Mouse (Mus musculus): ENCODE measurements around the gene Neu1. TPM values are rescaled to one million over a fixed set of nuclear protein-coding genes. Genes with fewer than 3 reads are reported as not detected.
A peak's percentile ranks its signal among the peaks of the same experiment; 100 is the strongest.

The Neu1 gene
- total and polyA plus RNA-seq, 3 experiments: 31.2 to 32.0 (median 31.9) TPM

DNA sequence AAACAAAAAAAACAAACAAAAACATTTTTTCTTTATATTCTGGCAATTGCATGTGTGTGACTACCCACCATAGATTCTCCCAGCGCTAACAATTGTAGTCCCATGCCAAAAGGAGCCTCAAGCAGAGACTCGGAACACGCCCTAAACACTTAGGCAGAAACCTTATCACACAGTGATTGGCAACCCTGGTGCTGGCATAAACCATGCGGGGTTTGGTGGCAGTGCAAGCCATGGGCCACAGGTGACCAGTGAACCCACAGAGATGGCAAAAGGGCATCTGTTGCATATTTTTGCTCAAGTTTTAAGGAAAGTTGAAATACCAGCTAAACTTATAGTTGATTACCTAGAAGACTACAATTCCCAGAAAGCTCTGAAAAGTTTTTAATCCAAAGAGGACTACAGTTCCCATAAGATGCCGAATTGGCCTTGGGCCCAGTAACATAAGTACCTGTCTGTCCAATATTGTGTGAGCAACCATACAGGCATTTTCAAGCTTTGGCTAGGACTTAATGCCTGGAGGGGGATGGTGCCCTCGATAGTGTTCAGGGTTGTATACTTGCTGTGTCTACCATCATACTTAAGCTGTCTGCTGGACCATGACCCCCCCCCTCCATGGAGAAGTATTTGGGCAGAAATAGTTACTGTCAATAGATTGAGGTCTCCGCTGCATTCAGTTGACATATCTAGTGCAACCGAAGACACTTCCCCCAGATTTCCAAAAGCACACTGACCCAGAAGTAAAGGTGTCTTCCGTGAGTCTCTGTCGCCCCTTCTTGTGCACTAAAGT is 33.5 kb upstream of the Neu1 start:
- H3K27ac ChIP-seq (ENCODE audit: insufficient read depth, low read depth): peak overlapping the region; percentile 47
- H3K27me3 ChIP-seq (replicated peaks): no peaks in the 10 kb centered on the region
- peak overlapping the region; percentile 61 for H3K9ac ChIP-seq (ENCODE audit: insufficient read depth, low read depth)
- H3K4me3 ChIP-seq (replicated peaks in 1 of 3; ENCODE audit: low read depth in 2 of 3, low read length in 2 of 3, poor library complexity in 1 of 3): peak overlapping the region; percentile 75 to 93 (median 92)
- no peak for DNase-seq (ENCODE audit: extremely low read depth)
- H3K4me1 ChIP-seq (ENCODE audit: control insufficient read depth in 1 of 2, insufficient read depth in 2 of 2): peaks cover 7 to 32% of the 10 kb centered on the region in 2 experiments
- TF ChIP-seq EP300 (IDR thresholded peaks at IDR 0.05; ENCODE audit: low read length) (no peak), POLR2AphosphoS2 (IDR thresholded peaks at IDR 0.05; ENCODE audit: low read depth, low read length) (peak; percentile 53; the same call in 1 of the 2 replicates), ZNF384 (IDR thresholded peaks at IDR 0.05; ENCODE audit: low read depth, low read length) (no peak), NRF1 (IDR thresholded peaks at IDR 0.05; ENCODE audit: low read depth, low read length) (no peak), MYC (IDR thresholded peaks at IDR 0.05; ENCODE audit: low read depth, low read length) (0 out of 2 replicates have a peak, but pooled peaks have one; percentile 39), CHD2 (IDR thresholded peaks at IDR 0.05; ENCODE audit: low read length) (no peak), KAT2A (IDR thresholded peaks at IDR 0.05; ENCODE audit: insufficient replicate concordance, low read length) (no peak), BHLHE40 (IDR thresholded peaks at IDR 0.05; ENCODE audit: low read depth, low read length) (no peak), USF2 (conservative IDR thresholded peaks at IDR 0.05; ENCODE audit: low read depth, low read length) (no peak), RAD21 (IDR thresholded peaks at IDR 0.05; ENCODE audit: low read depth, low read length) (no peak), MAX (IDR thresholded peaks at IDR 0.05; ENCODE audit: low read length) (0 out of 2 replicates have a peak, but pooled peaks have one; percentile 17), CTCF (conservative IDR thresholded peaks at IDR 0.05 in 1 of 2, IDR thresholded peaks at IDR 0.05 in 1 of 2; ENCODE audit: low read depth in 2 of 2, low read length in 2 of 2) (no peak), SIN3A (IDR thresholded peaks at IDR 0.05; ENCODE audit: low read length) (peak; percentile 25), HCFC1 (IDR thresholded peaks at IDR 0.05; ENCODE audit: low read depth, low read length) (no peak; the same call in 1 of the 2 replicates)
- H3K4me2 ChIP-seq (ENCODE audit: insufficient read depth, low read depth, poor library complexity, severe bottlenecking): peak overlapping the region; percentile 84
- H3K36me3 ChIP-seq (replicated peaks in 1 of 2; ENCODE audit: control insufficient read depth in 1 of 2, insufficient read depth in 1 of 2, low read length in 1 of 2): peaks cover 8 to 29% of the 10 kb centered on the region in 2 experiments
- H3K79me2 ChIP-seq (replicated peaks; ENCODE audit: control insufficient read depth, extremely low read depth, insufficient read depth, poor library complexity, severe bottlenecking): peaks cover 17% of the 10 kb centered on the region
- dilution Hi-C loops (cut with MboI; ENCODE audit: extremely low pct_ligation_motif_present, extremely low pct_unique_long_range_greater_than_20kb, low sequenced_read_pairs): no loop called here
- H3K9me3 ChIP-seq (replicated peaks; ENCODE audit: low read length): peaks cover 5% of the 10 kb centered on the region
- in situ Hi-C loops (cut with MboI; ENCODE audit: low pct_ligation_motif_present, low pct_unique_long_range_greater_than_20kb, low sequenced_read_pairs): no loop called here

DNA sequence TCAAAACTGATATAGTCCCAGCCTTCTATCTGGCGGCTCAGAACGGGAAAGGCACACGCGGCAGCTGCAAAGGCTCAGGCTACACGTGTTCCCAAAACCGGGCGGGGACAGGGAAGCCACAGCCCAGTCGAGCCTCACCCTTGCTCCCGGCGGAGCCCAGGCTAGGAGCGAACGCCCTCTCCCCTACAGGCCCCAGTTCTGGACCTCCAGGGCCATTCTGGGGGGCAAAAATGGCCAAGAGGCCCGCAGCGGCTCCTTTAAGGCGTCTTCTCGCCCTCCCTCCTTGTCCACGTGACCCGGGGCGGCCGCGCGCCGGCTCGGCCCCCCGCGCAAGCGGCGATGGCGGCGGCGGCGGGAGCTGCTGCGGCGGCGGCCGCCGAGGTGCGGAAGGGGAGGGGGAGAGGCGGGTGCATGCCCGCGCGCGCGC is 32.9 kb upstream of the Neu1 start, which contains the start of the genes C2 and Ehmt2:
TSS of gene C2 (minus strand) at position 106 of the 427 bp plus-strand sequence.
TSS of gene Ehmt2 (plus strand) at position 310 of the 427 bp plus-strand sequence.
- peak; percentile 65 for DNase-seq (ENCODE audit: extremely low read depth)
- Histone ChIP-seq H3K4me1 (ENCODE audit: control insufficient read depth in 1 of 2, insufficient read depth in 2 of 2) (peaks cover 7 to 32% of the 10 kb centered on the region in 2 experiments), H3K4me3 (replicated peaks in 1 of 3; ENCODE audit: low read depth in 2 of 3, low read length in 2 of 3, poor library complexity in 1 of 3) (peak within 1 kb of the TSS; percentile 91 to 93 (median 92)), H3K9me3 (replicated peaks; ENCODE audit: low read length) (peaks cover 5% of the 10 kb centered on the region), H3K27me3 (replicated peaks) (no peaks in the 10 kb centered on the region), H3K4me2 (ENCODE audit: insufficient read depth, low read depth, poor library complexity, severe bottlenecking) (peak within 1 kb of the TSS; percentile 84), H3K79me2 (replicated peaks; ENCODE audit: control insufficient read depth, extremely low read depth, insufficient read depth, poor library complexity, severe bottlenecking) (peaks cover 17% of the 10 kb centered on the region), H3K27ac (ENCODE audit: insufficient read depth, low read depth) (peak within 1 kb of the TSS; percentile 89), H3K36me3 (replicated peaks in 1 of 2; ENCODE audit: control insufficient read depth in 1 of 2, insufficient read depth in 1 of 2, low read length in 1 of 2) (peaks cover 12 to 35% of the 10 kb centered on the region in 2 experiments), H3K9ac (ENCODE audit: insufficient read depth, low read depth) (peak within 1 kb of the TSS; percentile 94)
- in situ Hi-C loops (cut with MboI; ENCODE audit: low pct_ligation_motif_present, low pct_unique_long_range_greater_than_20kb, low sequenced_read_pairs) (no loop called here), dilution Hi-C loops (cut with MboI; ENCODE audit: extremely low pct_ligation_motif_present, extremely low pct_unique_long_range_greater_than_20kb, low sequenced_read_pairs) (no loop called here)
- TF ChIP-seq ZC3H11A (IDR thresholded peaks at IDR 0.05; ENCODE audit: low read depth, low read length): no peak
- peak; percentile 55; the same call in 1 of the 2 replicates for TF ChIP-seq MEF2A (IDR thresholded peaks at IDR 0.05; ENCODE audit: borderline replicate concordance, low read depth, low read length)
- peak; percentile 62 for TF ChIP-seq USF2 (conservative IDR thresholded peaks at IDR 0.05; ENCODE audit: low read depth, low read length)
- peak; percentile 98 for TF ChIP-seq MYC (IDR thresholded peaks at IDR 0.05; ENCODE audit: low read depth, low read length)
- TF ChIP-seq USF1 (IDR thresholded peaks at IDR 0.05; ENCODE audit: low read depth, low read length): peak; percentile 88
- TF ChIP-seq MAFK (IDR thresholded peaks at IDR 0.05; ENCODE audit: insufficient replicate concordance, low read length): no peak
- TF ChIP-seq POLR2AphosphoS2 (IDR thresholded peaks at IDR 0.05; ENCODE audit: low read depth, low read length): no peak
- TF ChIP-seq SIN3A (IDR thresholded peaks at IDR 0.05; ENCODE audit: low read length): peak; percentile 73; the same call in 1 of the 2 replicates
- peak; percentile 71 for TF ChIP-seq NRF1 (IDR thresholded peaks at IDR 0.05; ENCODE audit: low read depth, low read length)
- TF ChIP-seq HCFC1 (IDR thresholded peaks at IDR 0.05; ENCODE audit: low read depth, low read length): peak; percentile 46
- TF ChIP-seq IRF4 (IDR thresholded peaks at IDR 0.05; ENCODE audit: low read depth, low read length): peak; percentile 27; the same call in 1 of the 2 replicates
- peak; percentile 81 for TF ChIP-seq BHLHE40 (IDR thresholded peaks at IDR 0.05; ENCODE audit: low read depth, low read length)
- peak; percentile 95 for TF ChIP-seq MAX (IDR thresholded peaks at IDR 0.05; ENCODE audit: low read length)
- no peak for TF ChIP-seq ZNF384 (IDR thresholded peaks at IDR 0.05; ENCODE audit: low read depth, low read length)
- TF ChIP-seq MXI1 (IDR thresholded peaks at IDR 0.05; ENCODE audit: low read depth, low read length): peak; percentile 99
- peak; percentile 56 for TF ChIP-seq TCF12 (IDR thresholded peaks at IDR 0.05; ENCODE audit: low read depth, low read length)
- TF ChIP-seq POLR2A (IDR thresholded peaks at IDR 0.05; ENCODE audit: low read depth, low read length): peak; percentile 90
- TF ChIP-seq TBP (conservative IDR thresholded peaks at IDR 0.05; ENCODE audit: low read depth, low read length): 0 out of 2 replicates have a peak, but pooled peaks have one; percentile 68
- TF ChIP-seq ELF1 (IDR thresholded peaks at IDR 0.05; ENCODE audit: low read depth, low read length): peak; percentile 42
- TF ChIP-seq MAZ (IDR thresholded peaks at IDR 0.05; ENCODE audit: low read depth, low read length): peak; percentile 84
- peak; percentile 65; the same call in 1 of the 2 replicates for TF ChIP-seq NELFE (IDR thresholded peaks at IDR 0.05; ENCODE audit: low read depth, low read length)
- TF ChIP-seq E2F4 (IDR thresholded peaks at IDR 0.05; ENCODE audit: insufficient replicate concordance, low read depth, low read length): no peak

Data from CH12.LX (cell line).